Mouse (Mus musculus) kidney, embryonic 14.5 days (tissue): ENCODE results near the gene Cd4. TPM values are rescaled to one million over a fixed set of nuclear protein-coding genes. Genes with fewer than 3 reads are reported as not detected.
A peak's percentile ranks its signal among the peaks of the same experiment; 100 is the strongest.

Source experiments
- ATAC-seq: fragments of 200-750 bp; cut with Nextera tagmentation; 2 replicates; pipeline ENCODE4 v1.8.0; 2017; ENCODE audit warnings: moderate number of reproducible peaks, mild to moderate bottlenecking, moderate TSS enrichment, moderate library complexity; ENCODE audit not compliant: low FRiP score, low TSS enrichment
- H3K27ac ChIP-seq: fragments of 300-500 bp; sonication (generic); 2 replicates; pipeline ENCODE4 v1.5.1; 2014; ENCODE audit warnings: low read depth, mild to moderate bottlenecking, low read length, moderate library complexity, mixed read lengths
- H3K27me3 ChIP-seq: fragments of 300-500 bp; sonication (generic); 2 replicates; pipeline ENCODE4 v1.6.1; 2014; ENCODE audit warnings: mild to moderate bottlenecking, low read length; ENCODE audit not compliant: control insufficient read depth, insufficient read depth
- H3K36me3 ChIP-seq: fragments of 300-500 bp; sonication (generic); 2 replicates; pipeline ENCODE4 v1.6.1; 2014; ENCODE audit warnings: low read length, mixed read lengths; ENCODE audit not compliant: control insufficient read depth, insufficient read depth
- H3K4me1 ChIP-seq: fragments of 300-500 bp; sonication (generic); 2 replicates; pipeline ENCODE4 v1.6.1; 2014; ENCODE audit warnings: low read length, mixed read lengths; ENCODE audit not compliant: control insufficient read depth, insufficient read depth
- H3K4me2 ChIP-seq: fragments of 300-500 bp; sonication (generic); replicated peaks from 2 replicates; pipeline ENCODE4 v1.6.1; 2014; ENCODE audit warnings: low read depth, mild to moderate bottlenecking, low read length
- H3K4me3 ChIP-seq: fragments of 300-500 bp; sonication (generic); 2 replicates; pipeline ENCODE4 v1.5.1; 2014; ENCODE audit warnings: mild to moderate bottlenecking, low read length
- H3K9ac ChIP-seq: fragments of 300-500 bp; sonication (generic); 2 replicates; pipeline ENCODE4 v1.6.1; 2014; ENCODE audit warnings: low read depth, mild to moderate bottlenecking, low read length, moderate library complexity
- H3K9me3 ChIP-seq: fragments of 300-500 bp; sonication (generic); 2 replicates; pipeline ENCODE4 v1.6.1; 2016; ENCODE audit warnings: low read length; ENCODE audit not compliant: control insufficient read depth
- WGBS: fragments of 180-500 bp; shearing (Covaris S2); extraction: QIAGEN DNeasy Blood & Tissue Kit; methylation state at CpG from one replicate; pipeline ENCODE4 v1.1.7; 2014; 5-methylcytosine and 5-hydroxymethylcytosine counted together
- polyA plus RNA-seq: library from polyadenylated mRNA; unstranded; fragments of >200 nt; fragmentation: Nextera tagmentation; extraction: Ambion mirVana; gene quantifications from 2 replicates; pipeline ENCODE4 v1.2.1, GENCODE M21; 2014

Gene Cd4
- 0.16 TPM in 1 of 2 replicates, not detected in the other for polyA plus RNA-seq

DNA sequence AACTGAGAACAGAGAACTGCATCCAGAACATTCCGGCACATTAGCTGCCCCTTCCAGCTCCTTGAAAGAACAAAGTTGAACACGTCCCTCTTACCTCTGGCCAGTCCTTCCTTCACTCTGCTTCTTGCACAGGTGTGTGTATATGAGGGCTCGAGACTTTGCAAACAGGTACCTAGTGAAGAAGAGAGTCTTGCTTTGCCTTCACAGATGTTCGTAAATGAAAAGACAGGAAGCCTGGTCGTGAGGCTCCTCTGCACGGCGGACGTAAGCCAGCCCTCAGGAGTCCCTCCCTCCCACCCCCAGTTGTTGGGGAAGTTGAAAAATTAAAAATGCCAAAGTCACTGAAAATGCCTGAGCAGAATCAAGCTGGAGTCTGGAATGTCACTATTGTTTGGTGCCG, at the start of gene Cd4:
Cd4 (minus strand) TSS at position 236 of the 400 bp plus-strand sequence.
- Histone ChIP-seq H3K4me3 (no peak within 1 kb of the TSS), H3K9ac (no peak within 1 kb of the TSS), H3K4me2 (no peak within 1 kb of the TSS), H3K4me1 (no peaks in the 10 kb centered on the region), H3K9me3 (no peaks in the 10 kb centered on the region), H3K27me3 (no peaks in the 10 kb centered on the region), H3K36me3 (no peaks in the 10 kb centered on the region), H3K27ac (no peak within 1 kb of the TSS)
- ATAC-seq: no peak
- 83% methylated on average over 9 of the region's 9 CpGs for WGBS

DNA sequence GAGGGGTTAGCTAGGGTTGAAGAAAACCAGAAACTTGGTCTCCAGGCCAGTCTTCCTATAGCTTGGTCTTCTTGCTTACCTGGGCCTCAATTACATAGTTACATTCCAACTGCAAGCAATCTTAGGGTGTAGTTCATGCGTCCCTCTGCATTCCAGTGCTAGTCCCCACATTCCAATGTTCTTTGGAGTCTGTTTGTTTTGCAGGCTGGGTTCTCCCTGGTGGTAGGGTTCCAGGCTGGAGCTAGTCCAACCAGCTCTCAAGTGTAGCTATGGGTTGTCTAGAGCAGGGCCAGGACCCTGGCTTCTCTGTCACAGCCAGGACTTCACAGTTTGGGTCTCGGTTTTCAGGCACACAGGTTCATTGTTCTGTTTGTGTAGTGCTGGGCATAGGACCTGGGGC, 49.5 kb upstream of the Cd4 start:
- H3K9ac ChIP-seq: no peak overlapping the region
- H3K4me2 ChIP-seq: no peak overlapping the region
- no peak for ATAC-seq
- H3K36me3 ChIP-seq: peaks cover 61% of the 10 kb centered on the region
- H3K4me3 ChIP-seq: no peak overlapping the region
- no peaks in the 10 kb centered on the region for H3K27me3 ChIP-seq
- no peak overlapping the region for H3K27ac ChIP-seq
- H3K4me1 ChIP-seq: peaks cover 12% of the 10 kb centered on the region; the same call in 1 of the 2 replicates
- H3K9me3 ChIP-seq: no peaks in the 10 kb centered on the region
- WGBS: 88% methylated on average over 2 of the region's 2 CpGs

GRCm38 (mm10) chr6:124936681-124937080, 48.7 kb upstream of the Cd4 start:
- Histone ChIP-seq H3K4me3 (no peak overlapping the region), H3K27ac (no peak overlapping the region), H3K9ac (no peak overlapping the region), H3K9me3 (no peaks in the 10 kb centered on the region), H3K27me3 (no peaks in the 10 kb centered on the region), H3K4me1 (peaks cover 14% of the 10 kb centered on the region; the same call in 1 of the 2 replicates), H3K36me3 (peaks cover 61% of the 10 kb centered on the region), H3K4me2 (no peak overlapping the region)
- ATAC-seq: no peak
- WGBS: 77% methylated on average over 1 of the region's 1 CpGs

GRCm38 (mm10) chr6:124934670-124935069, 46.6 kb upstream of the Cd4 start:
- no peaks in the 10 kb centered on the region for H3K9me3 ChIP-seq
- ATAC-seq: no peak
- no peak overlapping the region for H3K9ac ChIP-seq
- peaks cover 61% of the 10 kb centered on the region for H3K36me3 ChIP-seq
- no peak overlapping the region for H3K4me3 ChIP-seq
- H3K4me2 ChIP-seq: no peak overlapping the region
- no peak overlapping the region for H3K27ac ChIP-seq
- WGBS: 93% methylated on average over 7 of the region's 7 CpGs
- H3K4me1 ChIP-seq: peaks cover 21% of the 10 kb centered on the region; the same call in 1 of the 2 replicates
- no peaks in the 10 kb centered on the region for H3K27me3 ChIP-seq

- WGBS: 91% methylated on average over 3 of the region's 3 CpGs
- H3K9ac ChIP-seq: no peak overlapping the region
- ATAC-seq: no peak
- H3K4me2 ChIP-seq: no peak overlapping the region
- H3K9me3 ChIP-seq: no peaks in the 10 kb centered on the region
- H3K4me1 ChIP-seq: peaks cover 21% of the 10 kb centered on the region; the same call in 1 of the 2 replicates
- H3K27ac ChIP-seq: no peak overlapping the region
- peaks cover 48% of the 10 kb centered on the region for H3K36me3 ChIP-seq
- H3K27me3 ChIP-seq: no peaks in the 10 kb centered on the region
- H3K4me3 ChIP-seq: no peak overlapping the region
Observed at GRCm38 (mm10) chr6:124933127-124933526, 45.1 kb upstream of the Cd4 start.

GRCm38 (mm10) chr6:124932314-124932695, 44.3 kb upstream of the Cd4 start:
- H3K9ac ChIP-seq: peak overlapping the region; percentile 95
- H3K4me2 ChIP-seq: peak overlapping the region; percentile 82
- 35% methylated on average over 12 of the region's 12 CpGs for WGBS
- peaks cover 40% of the 10 kb centered on the region for H3K36me3 ChIP-seq
- no peaks in the 10 kb centered on the region for H3K27me3 ChIP-seq
- peak overlapping the region; percentile 97 for H3K27ac ChIP-seq
- ATAC-seq: no peak
- no peaks in the 10 kb centered on the region for H3K9me3 ChIP-seq
- peak overlapping the region; percentile 93 for H3K4me3 ChIP-seq
- peaks cover 21% of the 10 kb centered on the region; the same call in 1 of the 2 replicates for H3K4me1 ChIP-seq

DNA sequence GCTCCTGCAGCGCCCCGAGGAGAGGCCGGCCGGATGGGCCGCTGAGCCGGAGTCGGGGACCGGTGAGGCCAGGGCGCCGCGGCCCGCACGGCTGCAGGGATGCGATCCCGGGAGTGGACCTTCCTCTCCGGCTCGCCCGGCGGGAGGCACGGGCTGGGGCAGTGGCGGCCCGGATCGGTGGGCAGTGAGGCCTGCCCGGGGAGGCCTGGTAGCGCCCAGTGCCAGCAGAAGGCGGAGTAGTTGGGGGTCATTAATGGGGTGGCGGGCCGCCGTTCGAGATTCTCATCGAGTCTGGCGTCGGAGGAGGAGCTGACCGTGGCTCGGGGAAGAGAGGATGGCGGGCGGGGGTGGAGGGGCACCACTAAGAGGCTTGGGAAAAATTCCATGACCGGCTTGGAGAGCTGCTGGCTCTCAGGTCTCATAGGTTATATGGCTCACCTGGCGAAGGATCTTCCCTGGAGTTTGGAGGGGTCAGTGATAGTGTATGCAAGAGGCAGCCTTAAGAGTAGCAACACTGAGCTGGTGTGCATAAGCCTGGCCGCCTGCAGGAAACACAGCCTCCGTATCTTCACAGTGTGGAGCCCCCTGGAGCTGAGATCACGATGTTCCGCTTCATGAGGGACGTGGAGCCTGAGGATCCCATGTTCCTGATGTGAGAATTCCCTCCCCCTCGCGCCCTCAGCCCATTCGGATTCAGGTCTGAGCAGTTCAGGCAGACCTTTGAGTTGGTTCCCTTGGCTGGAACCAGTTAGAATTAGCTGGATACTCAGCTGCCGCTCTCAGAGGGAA, 43.7 kb upstream of the Cd4 start:
- Histone ChIP-seq H3K4me3 (peak overlapping the region; percentile 93), H3K36me3 (peaks cover 34% of the 10 kb centered on the region), H3K9me3 (no peaks in the 10 kb centered on the region), H3K27ac (peak overlapping the region; percentile 97), H3K27me3 (no peaks in the 10 kb centered on the region), H3K9ac (peak overlapping the region; percentile 95), H3K4me1 (peaks cover 21% of the 10 kb centered on the region; the same call in 1 of the 2 replicates), H3K4me2 (peak overlapping the region; percentile 82)
- peak; percentile 22 for ATAC-seq
- WGBS: under 1% methylated on average over 48 of the region's 48 CpGs

DNA sequence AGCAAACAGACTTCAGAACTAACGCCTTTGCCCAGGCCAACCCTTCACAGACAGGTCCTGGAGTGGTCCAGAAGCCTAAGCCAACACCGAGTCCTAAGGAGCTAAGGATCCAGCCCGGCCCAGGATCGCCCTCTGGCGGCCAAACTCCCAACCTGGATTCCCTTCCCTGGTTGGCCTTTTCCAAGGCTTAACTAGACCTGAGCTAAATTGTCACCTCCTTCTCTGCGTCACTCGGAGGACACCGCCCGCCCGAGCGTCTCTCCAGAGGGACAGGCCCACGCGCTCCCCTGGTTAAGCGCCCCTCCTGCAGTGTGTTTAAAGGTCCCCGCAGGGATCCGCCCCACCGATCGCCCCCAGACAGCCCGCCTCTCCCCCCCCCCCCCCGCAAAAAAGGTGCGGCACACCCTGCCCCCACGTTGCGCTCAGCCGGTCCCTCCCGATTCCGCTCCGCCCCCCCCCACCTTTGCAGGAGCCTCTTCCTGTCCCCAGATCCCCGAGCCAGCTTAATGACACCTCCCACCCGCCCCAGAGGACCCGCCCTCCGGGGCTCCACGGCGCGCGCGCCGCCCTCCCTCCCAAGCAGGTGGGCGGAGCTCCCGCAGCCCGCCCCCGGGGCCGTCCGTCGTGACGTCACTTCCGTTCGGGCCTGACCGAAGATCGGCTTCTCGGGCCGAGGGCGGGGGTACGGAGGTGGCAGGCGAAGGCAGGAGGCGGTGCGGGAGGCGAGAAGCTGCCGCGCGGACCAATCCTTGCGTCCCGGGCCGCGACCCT, 42.9 kb upstream of the Cd4 start, which contains the start of gene Mlf2:
Mlf2 (plus strand) TSS at position 633 of the 771 bp plus-strand sequence.
- no peaks in the 10 kb centered on the region for H3K27me3 ChIP-seq
- peak within 1 kb of the TSS; percentile 95 for H3K9ac ChIP-seq
- H3K36me3 ChIP-seq: peaks cover 26% of the 10 kb centered on the region
- ATAC-seq: peak; percentile 96
- 2% methylated on average over 52 of the region's 64 CpGs for WGBS
- H3K4me1 ChIP-seq: peaks cover 21% of the 10 kb centered on the region; the same call in 1 of the 2 replicates
- peak within 1 kb of the TSS; percentile 82 for H3K4me2 ChIP-seq
- peak within 1 kb of the TSS; percentile 93 for H3K4me3 ChIP-seq
- no peaks in the 10 kb centered on the region for H3K9me3 ChIP-seq
- H3K27ac ChIP-seq: peak within 1 kb of the TSS; percentile 97
